Mouse (Mus musculus) 3T3-L1 (cell line): Measurements from ENCODE around the gene Ncoa1.
"Not testable (repeated sequence)": the region's sequence is repeated elsewhere in the genome, so short reads cannot be mapped to it uniquely, and the experiment has no call there.

Experiments used
- DNase-seq: peaks from one replicate; pipeline ENCODE4 v3.0.0-alpha.2; 2015; ENCODE audit warnings: low read depth, low spot score

Gene Ncoa1

DNA sequence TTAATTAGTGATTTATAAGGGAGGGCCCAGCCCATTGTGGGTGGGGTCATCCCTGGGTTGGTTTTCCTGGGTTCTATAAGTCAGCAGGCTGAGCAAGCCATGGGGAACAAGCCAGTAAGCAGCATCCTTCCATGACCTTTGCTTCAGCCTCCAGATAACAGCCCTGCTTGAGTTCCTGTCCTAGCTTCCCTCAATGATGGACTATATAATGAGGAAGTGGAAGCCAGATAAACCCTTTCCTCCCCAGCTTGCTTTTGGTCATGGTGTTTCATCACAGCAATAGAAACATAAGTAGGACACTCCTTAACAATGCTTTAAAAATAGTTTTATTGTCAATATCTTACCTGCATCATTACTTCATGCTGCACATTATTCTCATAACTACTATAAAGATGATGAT, 163.2 kb downstream of the Ncoa1 start:
- no peak for DNase-seq

DNA sequence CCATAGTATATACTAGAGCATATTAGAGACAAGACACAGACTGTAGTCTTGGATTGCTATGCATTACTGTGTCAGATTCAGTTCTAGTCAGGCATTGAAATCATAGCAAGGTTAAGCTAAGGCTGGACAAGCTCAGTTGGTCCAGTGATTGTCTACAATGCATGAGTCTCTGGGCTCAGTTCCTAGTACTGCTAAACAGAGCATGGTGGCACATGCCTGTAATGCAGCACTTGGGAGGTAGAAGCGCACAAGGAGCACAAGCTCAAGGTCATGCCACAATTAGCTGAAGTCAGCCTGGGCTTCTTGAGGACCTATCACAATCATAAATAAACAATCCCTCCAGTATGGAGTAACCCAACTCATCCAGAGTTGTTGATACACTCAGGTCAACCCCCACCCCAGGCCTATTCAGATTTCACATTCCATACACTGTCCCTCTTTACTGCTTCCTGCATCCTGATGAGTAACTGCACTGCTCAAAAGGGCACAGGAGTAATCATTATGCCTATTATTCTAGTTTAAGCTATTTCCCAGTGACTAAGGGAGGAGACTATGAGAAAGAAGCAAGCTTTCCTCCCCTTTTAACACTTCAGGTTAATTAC, 170.2 kb downstream of the Ncoa1 start:
- DNase-seq, result no peak

DNA sequence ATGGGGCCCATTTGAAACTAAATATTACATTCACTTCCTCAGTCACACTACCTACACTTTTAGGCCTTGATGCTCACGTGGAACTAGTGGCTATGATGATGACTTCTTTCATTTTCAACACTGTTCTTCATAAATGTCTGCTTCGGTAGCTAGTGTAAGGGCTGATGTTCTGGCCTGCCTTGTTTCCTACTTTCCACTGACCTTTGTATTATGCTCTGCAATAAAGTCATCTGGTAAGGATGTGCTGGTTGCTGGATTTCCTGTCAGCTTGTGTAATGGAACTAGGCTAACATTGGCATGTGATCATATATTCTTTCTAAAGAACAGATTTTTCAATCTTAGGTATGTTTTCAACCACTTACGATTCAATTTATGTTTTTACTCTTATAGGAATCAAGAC, 177.7 kb downstream of the Ncoa1 start:
- no peak for DNase-seq

DNA sequence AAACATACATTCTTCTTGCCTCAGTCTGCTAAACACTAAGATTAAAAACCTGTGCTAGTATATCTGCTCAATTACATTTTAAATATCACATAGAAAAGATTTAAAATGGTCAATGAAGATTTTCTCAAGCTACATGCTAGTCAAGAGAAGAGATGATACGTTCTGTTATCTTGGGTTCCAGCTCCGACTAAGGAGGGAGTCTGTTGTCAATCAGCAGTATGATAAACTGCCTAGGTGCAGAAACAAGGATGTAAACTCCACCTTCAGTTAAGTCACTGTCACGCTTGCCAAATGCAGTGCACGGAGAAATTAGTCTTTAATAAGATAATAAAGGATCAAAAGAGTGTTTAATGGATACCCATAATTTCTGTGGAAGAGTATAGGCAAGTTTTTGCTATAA, 178.4 kb downstream of the Ncoa1 start:
- no peak for DNase-seq

DNA sequence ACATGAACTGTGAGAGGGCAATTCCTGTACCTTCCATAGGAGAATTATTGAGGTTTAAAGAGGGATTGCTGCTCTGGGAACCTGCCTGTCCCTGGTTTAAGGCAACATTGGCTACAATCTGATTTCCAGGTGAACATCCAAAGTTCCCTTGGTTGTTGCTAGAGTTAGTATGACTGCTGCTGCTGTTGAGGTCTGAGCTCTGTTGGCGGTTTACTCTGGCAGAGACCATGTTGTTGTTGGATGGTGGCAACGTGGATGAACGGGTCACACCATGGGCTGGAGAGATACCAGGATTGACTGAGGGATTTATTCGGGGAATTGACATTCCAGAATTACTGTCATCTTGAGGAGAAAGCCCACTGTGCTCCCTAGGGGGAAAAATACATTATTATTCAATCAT, 181.1 kb downstream of the Ncoa1 start:
- DNase-seq, result no peak

DNA sequence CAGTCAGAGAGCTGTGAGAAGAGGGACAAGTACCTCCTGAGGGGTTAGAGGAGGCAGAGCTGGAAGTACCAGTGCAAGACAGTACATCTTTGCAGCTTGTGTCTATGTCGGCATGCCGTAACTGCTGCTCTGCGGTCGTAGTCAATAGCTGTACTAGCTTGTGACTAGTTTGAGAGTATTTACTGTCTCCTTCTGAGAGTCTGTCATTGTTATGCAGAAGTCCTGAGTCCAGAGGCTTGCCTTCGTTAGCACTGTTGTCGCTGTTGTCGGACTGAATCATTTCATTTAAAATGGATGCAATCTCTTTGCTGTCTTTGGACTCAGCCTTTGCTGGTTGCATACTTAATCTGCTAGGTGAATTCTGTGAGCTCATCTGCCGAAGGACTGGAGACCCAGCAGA, 181.7 kb downstream of the Ncoa1 start:
- no peak for DNase-seq

DNA sequence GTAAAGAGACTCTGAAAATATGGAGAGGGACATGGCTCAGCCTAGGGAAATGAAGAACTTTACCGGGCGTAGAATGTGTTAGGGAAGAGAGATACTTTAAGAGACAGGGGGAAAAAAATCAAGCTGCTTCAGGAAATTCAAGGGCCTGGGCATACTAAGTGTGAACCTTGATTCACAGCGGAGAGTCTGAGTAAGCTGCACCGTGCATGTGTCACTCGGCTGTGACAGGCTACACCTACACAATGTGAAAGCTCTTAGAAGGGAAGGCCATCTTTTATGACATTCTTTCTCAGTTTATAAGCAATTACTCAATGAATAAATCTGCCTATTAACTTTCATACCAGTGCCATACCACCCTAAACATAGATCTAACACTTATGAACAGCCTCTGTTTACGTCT, 183.2 kb downstream of the Ncoa1 start:
- DNase-seq, result no peak

DNA sequence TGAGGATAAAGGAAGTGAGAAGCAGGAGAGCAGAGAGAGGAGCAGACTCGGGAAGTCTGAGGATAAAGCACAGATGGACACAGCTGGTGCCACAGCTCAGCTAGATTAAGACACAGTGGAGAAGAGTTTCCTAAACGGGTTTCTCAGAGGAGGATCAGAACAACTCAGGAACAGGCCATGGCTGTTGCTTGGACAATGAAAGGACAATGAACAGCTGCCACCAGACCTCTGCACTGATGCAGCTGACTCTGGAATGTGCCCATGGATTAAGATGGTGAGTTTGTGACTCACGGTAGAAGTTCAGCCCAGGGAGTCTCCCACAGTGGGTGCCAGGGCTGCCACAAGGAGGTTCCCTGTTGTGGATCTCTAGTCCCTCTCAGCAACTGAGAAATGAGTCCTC, 191.8 kb downstream of the Ncoa1 start:
- peak; percentile 26 for DNase-seq

DNA sequence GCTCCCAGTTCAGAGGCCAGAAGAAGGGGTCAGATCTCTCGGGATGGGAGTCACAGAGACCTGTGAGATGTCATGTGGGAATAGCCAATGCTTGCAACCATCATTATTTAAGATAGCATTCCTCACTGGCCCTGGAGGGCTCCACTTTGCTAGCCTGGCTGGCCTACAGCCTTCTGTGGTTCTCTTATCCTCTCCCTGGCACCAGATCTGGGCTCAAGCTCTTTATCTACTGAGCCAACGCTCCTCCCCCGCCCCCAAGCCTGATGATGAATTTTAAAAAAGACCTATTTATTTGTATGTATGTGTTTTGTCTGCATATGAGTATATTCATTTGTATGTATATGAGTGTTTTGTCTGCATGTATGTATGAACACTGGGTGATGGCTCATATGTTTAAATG, 197.1 kb downstream of the Ncoa1 start:
- no peak for DNase-seq

DNA sequence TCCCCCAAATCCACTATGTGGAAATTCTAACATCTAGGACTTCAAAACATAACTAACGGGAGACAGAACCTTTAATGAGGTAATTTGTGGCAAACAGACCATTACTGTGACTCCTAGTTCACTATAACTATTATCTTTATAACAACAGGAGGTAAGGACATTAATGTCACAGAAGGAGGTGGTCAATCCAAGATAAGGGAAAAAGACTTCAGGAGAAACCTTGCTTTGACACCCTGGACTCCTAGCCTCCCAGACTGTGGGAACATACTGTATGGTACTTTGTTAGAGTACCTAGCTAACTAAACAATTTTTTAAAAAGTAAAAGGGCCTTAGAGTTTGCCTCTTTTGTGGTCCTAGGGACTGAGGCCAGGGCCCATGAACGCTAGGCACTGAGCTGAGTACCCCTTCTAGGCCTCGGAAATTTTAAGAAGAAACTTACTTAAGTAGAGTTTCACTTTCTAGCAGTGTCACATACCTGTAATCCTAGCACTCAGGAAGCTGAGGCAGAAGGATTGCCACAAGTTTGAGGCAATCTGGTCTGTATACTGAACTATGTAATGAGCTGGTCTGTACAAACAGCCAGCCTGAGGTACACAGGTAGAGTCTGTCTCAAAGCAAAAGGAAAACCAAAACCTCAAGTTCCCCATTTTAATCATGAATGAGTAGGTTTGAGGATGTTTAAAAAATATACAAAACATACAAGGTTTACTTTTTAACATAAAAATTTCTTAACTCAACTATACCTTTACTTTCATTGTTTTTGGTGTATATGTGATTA, 197.8 kb downstream of the Ncoa1 start:
- no peak for DNase-seq

DNA sequence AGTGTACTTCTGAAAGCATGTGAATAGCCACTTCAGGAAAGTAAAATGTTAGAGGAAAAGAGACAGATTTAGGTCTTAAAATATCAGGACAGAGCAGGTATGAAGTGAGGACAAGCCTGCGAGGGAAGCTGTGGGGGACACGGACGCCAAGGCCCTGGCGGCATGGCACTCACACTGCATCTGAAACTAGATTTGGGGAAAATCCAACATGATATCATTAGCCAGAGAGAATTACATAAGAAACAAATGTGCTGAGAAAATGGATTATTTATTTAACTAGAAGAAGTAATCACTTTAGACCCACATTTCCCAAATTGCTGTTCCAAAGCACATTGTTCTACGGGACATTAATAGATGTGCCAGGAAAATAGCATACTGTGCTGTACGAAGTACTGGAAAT, 205.9 kb downstream of the Ncoa1 start:
- no peak for DNase-seq

DNA sequence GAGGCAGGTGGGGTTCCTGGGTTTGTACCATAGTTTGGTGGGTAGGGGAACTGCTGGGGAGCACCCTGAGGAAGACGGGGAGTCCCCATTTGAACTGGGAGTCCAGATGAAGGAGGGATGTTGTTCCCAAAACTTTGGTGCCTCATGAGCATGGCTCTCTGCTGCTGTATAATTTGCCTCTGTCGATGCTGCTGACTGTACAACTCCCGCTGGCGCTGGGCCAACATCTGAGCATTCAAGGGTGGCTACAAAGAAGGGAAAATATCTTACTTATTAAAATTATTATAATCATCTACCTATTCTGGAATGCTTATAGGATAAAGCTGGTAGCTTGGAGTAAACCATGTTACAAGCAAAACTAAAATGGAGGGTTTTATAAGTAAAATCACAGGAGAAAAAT, 209.2 kb downstream of the Ncoa1 start:
- DNase-seq, result no peak

DNA sequence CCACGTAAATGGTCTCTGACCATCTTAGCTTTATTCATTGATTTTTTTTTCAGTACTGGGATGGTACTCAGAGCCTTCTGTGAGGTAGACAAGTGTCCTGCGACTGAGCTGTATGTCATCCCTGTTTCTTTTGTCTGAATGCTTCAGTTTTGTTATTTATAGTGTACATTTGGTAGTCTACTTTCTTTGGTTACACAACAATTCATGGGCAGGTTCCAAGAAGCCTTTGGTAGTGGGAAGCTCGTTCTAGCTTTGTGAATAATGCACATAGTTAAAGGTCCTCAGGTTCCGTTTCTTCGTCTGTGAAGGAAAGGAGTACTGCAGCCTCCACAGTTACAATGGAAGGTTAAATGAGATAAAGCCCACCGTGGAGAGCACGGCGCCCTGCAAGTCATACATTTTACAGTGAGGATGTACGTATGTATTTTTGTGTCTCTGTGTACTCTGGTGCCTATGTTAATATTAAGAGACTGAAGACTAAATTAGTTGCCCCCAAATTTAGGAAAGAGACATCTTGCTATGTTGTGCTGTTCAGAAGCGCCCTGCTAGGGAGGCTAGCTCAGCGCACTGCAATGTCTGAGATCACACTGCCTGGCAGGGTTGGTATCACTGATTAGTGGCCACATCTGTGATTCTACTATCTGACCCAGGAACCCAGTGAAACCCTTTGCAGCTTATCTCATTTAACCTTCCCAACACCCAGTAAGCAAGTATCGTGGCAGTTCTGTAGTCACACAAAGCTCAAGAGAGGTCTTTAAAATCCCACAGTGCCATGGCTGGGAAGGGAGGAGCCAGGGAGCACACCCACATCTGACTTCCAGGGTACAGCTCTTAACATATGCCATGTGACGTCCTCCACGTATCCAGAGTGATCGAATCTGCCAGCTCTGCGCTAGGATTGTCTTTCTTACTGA, 224.0 kb downstream of the Ncoa1 start:
- DNase-seq, result no peak

DNA sequence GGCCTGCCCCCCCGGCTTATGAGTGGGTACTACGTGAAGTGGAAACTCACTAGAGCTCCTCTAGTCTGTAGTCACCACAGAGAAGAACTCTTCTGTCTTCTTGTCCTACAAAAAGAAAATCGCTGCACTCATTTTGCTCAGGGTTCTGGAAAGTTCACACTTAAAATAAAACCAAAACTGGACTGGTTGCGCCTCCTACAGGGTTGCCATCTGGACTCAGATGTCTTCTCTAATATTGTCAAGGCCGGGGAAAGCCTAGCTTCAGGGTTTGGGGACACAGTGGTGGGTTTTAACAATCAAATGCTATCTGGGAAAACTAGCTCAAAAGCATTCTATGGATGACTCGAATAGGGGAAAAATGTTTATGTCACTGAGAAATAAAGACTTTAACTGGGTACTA, 227.2 kb downstream of the Ncoa1 start:
- DNase-seq, result no peak

DNA sequence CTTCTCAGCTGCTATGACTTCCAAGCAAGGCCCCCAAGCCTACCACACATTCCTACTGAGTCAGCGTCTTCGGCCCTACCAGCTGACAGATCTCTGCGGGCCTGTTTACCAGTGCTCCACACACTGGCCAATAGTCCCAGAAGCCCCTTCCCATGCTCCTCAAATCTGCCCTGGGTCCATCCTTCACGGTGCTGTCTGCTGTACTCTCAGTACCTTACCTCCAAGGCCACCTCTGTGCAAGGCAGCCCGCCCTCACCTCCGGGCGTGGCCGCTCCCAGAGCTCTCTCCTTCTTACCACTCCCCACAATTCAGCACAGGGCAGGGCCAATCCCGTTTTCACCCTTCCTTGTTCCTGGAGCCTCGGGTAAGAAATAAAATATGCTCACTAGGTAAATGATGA, 231.2 kb downstream of the Ncoa1 start:
- no peak for DNase-seq

DNA sequence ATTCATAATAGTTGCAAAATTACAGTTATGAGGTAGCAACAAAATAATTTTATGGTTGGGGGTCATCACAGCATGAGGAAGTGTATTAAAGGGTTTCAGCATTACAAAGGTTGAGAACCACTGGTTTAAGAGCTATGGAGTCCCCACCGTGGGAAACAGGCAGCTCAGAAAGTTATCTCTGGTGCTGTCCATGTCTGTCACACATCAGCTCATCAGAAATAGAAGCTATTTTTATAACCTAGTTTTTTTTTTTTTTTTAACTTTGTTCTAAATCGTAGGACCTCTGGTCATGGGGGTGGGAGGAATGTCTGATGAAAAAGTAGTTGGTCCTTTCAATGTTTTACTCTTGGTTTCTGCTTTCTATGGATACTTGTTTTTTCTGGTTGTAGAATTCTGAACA, 233.2 kb downstream of the Ncoa1 start:
- no peak for DNase-seq

DNA sequence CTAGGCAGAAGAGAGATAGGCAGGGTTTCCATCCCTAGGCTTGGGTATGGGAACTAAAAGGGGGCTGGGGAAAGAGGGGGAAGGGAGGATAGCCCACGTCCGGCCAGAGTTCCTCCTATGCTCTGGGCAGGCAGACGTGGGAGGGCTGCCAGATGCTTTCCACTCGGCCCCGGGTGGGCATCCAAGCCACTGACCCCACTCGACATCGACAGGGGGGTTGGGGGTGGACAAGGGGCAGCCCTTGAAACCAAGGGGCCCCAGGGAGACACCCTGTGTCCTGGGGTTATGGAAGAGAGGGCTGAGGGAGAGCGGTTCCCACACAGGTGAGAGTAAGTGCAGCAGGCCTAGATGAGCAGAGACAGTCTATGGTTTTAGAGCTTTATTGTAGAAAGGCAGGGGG, 236.7 kb downstream of the Ncoa1 start:
- DNase-seq, result not testable (repeated sequence)

DNA sequence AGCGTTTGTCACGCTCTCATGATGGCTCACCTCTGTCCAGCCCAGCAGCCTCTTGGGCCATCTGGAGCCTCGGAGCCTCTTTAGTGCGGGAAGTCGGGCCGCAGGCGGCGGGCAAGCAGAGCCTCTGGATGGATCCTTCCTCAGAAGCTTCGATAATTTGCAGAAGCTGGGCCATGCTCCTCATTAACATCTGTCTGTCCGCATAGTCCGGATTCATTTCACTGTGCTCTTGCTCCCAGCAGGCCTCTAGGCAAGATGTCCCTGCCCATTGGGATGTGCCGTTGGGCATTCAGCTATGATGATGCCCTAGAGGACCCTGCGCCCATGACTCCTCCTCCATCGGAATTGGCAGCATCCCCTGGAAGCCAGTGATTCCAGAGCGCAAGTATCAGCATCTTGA, 239.5 kb downstream of the Ncoa1 start:
- DNase-seq, result no peak

DNA sequence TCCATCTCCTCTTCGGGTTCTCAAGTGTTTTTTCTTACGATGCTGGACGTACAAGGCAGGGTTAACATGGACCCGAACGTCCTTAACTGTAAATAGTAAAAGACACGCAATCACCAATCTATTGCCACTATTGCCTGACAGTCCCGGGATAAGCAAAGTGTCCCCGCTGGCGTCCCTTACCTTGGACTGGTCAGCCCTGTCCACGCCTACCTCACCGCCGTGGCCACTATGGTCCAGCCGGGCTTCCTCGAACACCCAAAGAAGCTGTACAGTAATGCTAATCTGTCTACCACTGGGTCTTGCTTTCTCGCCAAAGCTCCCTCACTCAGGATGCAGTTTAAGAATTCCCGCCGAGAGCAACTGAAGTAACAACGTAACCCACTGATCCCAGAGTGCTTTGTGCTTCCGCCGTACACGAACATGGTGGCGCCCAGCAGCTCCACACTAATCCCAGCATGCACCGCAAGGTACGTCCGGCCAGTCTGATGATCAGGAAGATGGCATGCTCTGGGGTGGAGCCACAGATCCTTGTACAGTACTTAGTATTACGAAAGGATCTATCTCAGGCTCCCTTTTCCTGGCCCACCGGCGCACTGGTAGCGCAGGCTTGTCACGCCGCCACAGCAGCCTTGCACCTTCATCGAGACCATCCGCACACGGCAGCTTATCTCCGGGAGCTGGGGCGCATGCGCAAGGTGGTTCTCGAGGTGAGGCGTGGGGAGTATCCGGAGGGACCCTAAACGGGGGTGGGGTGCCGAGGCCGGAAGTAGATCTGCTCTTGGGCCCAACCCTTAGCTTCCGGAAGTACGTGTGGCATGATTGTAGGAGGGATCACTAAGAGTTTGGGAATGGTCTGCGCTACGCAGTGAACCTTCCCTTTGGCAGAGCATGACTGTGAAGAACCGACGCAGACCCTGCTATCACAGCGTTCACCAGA, 243.1 kb downstream of the Ncoa1 start, which contains the start of the genes Ptrhd1 and Cenpo:
Gene Ptrhd1 (plus strand): TSS at position 456 of the 937 bp plus-strand sequence.
Gene Cenpo (minus strand): TSS at position 723 of the 937 bp plus-strand sequence.
- DNase-seq, result peak; percentile 98

DNA sequence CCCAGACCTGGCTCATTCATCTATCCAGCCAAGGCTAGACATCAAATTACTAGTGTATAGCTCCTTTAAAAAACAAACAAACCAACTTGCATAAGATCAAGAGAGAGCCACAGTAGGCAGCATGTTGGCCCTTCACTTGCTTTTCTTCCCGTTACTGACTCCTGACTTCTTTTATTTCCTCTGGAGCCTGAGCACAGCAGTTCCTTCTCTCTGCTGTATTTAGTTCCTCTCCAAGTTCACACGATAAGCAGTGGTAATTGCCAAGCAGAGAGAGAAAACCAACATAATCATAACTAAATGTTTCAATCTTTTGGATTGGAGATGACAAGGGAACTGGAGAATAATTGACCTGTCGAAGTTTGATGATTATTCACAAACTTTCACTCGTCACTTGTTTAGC, 244.2 kb downstream of the Ncoa1 start:
- peak; percentile 10 for DNase-seq

DNA sequence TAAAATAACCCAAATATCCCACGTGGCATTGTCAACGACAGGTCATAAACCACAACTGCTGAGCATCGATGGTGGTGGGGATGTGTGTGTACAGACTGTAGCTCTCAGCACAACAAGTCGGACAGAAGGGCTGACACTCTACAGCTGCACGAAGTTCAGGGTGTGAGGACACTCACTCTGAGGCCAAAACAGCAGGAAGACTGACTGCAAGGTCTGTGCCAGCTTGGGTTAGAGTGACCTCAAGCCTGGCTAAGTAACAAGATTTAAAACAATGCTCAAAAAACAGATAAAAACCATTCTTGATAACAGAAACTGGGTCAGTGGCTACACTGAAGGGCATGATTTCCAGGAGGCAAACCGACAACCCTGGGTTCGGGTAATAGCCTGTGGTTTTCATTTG, 246.8 kb downstream of the Ncoa1 start:
- no peak for DNase-seq
